Mouse (Mus musculus): Measurements from ENCODE around the gene Uhmk1. TPM values are rescaled to one million over a fixed set of nuclear protein-coding genes. Genes with fewer than 3 reads are reported as not detected.
A peak's percentile ranks its signal among the peaks of the same experiment; 100 is the strongest.

Uhmk1 gene
- polyA plus RNA-seq, 1 experiment from 2014 or later, result 13.8 TPM

DNA sequence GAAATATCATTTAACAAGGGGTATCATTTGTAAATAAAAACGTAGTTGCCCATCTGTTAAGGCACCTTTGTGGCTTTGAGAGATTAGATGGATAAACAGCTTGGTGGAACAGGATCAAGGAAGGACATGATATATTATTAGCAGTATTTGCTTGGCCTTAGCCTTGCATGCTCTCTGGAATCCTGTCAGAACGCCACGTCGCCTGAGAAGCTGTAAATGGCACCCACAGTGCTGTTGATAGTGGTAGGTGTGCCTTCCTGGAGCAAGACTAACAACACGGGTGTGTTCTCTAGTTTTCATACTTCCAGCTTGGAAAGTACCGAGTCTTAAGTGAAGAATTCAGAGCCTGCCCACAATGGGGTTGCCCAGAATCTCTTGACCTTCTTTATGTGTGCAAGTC is 39.3 kb downstream of the Uhmk1 start:
- H3K9ac ChIP-seq, result no peak overlapping the region
- no peak for ATAC-seq (ENCODE audit: insufficient number of reproducible peaks, low FRiP score)
- WGBS, result 35% methylated on average over 6 of the region's 6 CpGs
- no peaks in the 10 kb centered on the region for H3K9me3 ChIP-seq (replicated peaks)
- H3K4me3 ChIP-seq, result no peak overlapping the region
- H3K4me1 ChIP-seq (replicated peaks), result peaks cover 19% of the 10 kb centered on the region
- peak overlapping the region; percentile 31 for H3K4me2 ChIP-seq
- H3K27ac ChIP-seq (ENCODE audit: poor library complexity, severe bottlenecking), result peak overlapping the region; percentile 38; the same call in 1 of the 2 replicates
- H3K27me3 ChIP-seq (replicated peaks), result no peaks in the 10 kb centered on the region
- H3K36me3 ChIP-seq, result no peaks in the 10 kb centered on the region

DNA sequence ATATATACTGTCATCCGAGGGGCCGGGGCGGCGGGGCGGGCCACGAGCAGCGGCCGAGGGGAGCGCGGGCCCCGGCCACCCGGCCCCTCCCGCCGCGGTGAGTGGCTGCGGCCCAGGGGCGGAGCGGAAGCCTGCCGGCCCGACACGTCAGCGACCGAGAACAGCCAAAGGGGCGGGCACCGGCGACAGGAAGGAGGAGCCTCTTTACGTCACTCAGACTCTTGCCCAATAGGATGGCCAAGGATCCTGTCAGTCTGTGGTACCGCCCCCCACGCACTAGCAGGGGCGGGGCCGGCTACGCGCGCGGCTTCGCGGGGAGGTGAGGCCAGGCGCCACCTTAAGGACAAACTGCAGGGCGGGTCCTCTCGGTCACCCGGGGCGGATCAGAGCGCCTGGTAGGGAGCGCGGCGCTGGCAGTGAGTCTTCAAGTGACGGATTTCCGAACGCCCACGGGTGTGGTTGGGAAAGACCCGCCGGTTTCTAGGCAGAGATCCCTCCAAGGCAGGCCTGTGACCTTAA is 40.3 kb downstream of the Uhmk1 start, which contains the start of gene Uap1:
Gene Uap1 (minus strand): TSS at position 144 of the 519 bp plus-strand sequence.
- peaks cover 22% of the 10 kb centered on the region for H3K4me1 ChIP-seq (replicated peaks)
- peak within 1 kb of the TSS; percentile 92 for H3K9ac ChIP-seq
- peak; percentile 99 for ATAC-seq (ENCODE audit: insufficient number of reproducible peaks, low FRiP score)
- H3K36me3 ChIP-seq, result no peaks in the 10 kb centered on the region
- peak within 1 kb of the TSS; percentile 96 for H3K27ac ChIP-seq (ENCODE audit: poor library complexity, severe bottlenecking)
- H3K27me3 ChIP-seq (replicated peaks), result no peaks in the 10 kb centered on the region
- H3K9me3 ChIP-seq (replicated peaks), result no peaks in the 10 kb centered on the region
- H3K4me2 ChIP-seq, result peak within 1 kb of the TSS; percentile 83
- peak within 1 kb of the TSS; percentile 75 for H3K4me3 ChIP-seq
- 0% methylated on average over 52 of the region's 52 CpGs for WGBS

DNA sequence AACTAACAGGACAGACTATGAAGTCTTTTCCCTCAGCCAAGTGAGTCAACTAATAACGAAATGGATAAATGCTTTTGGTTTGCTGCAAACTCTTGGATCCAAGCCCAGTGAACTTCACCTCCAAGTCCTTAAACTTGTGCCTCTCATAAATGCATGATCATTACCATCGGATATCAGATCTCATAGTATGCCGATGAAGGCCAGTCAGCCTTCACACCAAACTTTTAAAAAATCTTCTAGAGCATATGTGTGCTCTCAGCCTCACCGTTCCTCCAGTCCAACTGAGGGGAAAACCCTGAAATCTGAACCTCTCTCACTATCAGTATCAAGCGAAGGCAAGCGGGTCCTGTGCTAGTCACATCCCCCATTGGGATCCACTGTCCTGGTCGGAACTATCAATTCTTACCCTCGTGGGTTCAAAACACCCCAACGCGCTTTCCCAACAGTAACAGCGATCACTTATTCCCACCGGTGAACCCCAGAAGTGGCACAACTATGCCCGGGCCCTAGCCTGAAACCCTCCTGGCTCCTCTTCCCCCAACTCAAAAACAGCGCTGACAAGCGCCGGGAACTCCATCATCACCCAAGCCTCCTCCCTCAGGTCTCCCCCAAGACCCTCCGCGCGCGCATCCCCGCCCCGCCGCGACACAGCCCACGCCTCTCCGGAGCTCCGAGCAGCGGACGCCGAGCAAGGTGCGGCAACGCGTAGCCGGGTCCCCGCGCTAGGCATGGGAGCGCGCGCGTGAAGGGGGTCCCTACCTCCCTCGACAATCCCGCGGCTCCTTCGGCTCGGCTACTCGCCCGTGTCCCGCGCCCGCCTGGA is 41.0 kb downstream of the Uhmk1 start:
- under 1% methylated on average over 50 of the region's 50 CpGs for WGBS
- peak; percentile 65; the same call in 1 of the 2 replicates for ATAC-seq (ENCODE audit: insufficient number of reproducible peaks, low FRiP score)
- peaks cover 27% of the 10 kb centered on the region for H3K4me1 ChIP-seq (replicated peaks)
- peak overlapping the region; percentile 92 for H3K9ac ChIP-seq
- H3K9me3 ChIP-seq (replicated peaks), result no peaks in the 10 kb centered on the region
- H3K4me3 ChIP-seq, result peak overlapping the region; percentile 75
- H3K36me3 ChIP-seq, result no peaks in the 10 kb centered on the region
- H3K27ac ChIP-seq (ENCODE audit: poor library complexity, severe bottlenecking), result peak overlapping the region; percentile 83
- H3K4me2 ChIP-seq, result peak overlapping the region; percentile 83
- H3K27me3 ChIP-seq (replicated peaks), result no peaks in the 10 kb centered on the region

DNA sequence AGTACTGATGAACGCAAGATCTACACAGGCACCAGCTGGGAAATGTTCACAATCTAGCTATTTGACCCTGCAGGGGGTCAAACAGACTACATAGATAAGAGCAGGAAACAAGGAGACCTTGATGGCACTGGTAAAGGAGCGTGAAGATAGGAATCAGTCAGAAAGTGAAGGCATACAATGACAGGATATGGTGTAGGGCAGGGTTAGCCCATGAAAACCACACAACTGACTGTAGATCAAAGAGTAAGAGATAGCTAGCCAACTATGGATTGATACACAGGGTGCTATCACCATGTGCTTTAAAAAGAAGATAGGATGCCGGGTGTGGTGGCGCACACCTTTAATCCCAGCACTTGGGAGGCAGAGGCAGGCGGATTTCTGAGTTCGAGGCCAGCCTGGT is 47.4 kb downstream of the Uhmk1 start:
- H3K4me2 ChIP-seq, result no peak overlapping the region

DNA sequence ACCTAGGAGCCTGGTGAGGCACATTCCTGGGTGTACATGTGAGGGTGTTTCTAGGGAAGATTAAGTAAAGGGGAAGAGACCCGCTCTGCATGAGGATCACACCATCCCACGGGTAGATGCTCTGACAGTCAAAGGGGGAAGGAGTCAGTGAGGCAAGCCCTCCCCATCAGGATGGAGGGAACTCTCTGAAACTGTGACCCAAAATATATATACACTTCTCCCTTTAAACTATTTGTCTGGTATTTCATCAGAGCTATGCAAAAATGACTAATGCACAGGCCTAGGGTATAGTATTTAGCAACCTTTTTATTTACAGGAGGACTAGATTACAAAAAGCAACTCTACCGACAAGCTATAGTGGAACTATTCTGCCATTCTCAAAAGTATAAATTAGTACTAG is 50.3 kb downstream of the Uhmk1 start:
- H3K9me3 ChIP-seq (replicated peaks), result no peaks in the 10 kb centered on the region
- H3K9ac ChIP-seq, result no peak overlapping the region
- H3K4me1 ChIP-seq (replicated peaks), result peaks cover 22% of the 10 kb centered on the region
- H3K36me3 ChIP-seq, result peaks cover 40% of the 10 kb centered on the region
- H3K4me2 ChIP-seq, result no peak overlapping the region
- no peaks in the 10 kb centered on the region for H3K27me3 ChIP-seq (replicated peaks)
- ATAC-seq (ENCODE audit: insufficient number of reproducible peaks, low FRiP score), result no peak
- H3K27ac ChIP-seq (ENCODE audit: poor library complexity, severe bottlenecking), result no peak overlapping the region
- H3K4me3 ChIP-seq, result no peak overlapping the region
- 86% methylated on average over 3 of the region's 3 CpGs for WGBS

More for the DNA sequence above, 47.4 kb downstream of the Uhmk1 start:
- ATAC-seq (ENCODE audit: insufficient number of reproducible peaks, low FRiP score), result no peak
- no peaks in the 10 kb centered on the region for H3K27me3 ChIP-seq (replicated peaks)
- H3K4me1 ChIP-seq (replicated peaks), result peaks cover 19% of the 10 kb centered on the region
- H3K36me3 ChIP-seq, result peaks cover 20% of the 10 kb centered on the region
- H3K27ac ChIP-seq (ENCODE audit: poor library complexity, severe bottlenecking), result no peak overlapping the region
- WGBS, result 83% methylated on average over 6 of the region's 6 CpGs
- H3K9ac ChIP-seq, result no peak overlapping the region
- no peak overlapping the region for H3K4me3 ChIP-seq
- no peaks in the 10 kb centered on the region for H3K9me3 ChIP-seq (replicated peaks)

DNA sequence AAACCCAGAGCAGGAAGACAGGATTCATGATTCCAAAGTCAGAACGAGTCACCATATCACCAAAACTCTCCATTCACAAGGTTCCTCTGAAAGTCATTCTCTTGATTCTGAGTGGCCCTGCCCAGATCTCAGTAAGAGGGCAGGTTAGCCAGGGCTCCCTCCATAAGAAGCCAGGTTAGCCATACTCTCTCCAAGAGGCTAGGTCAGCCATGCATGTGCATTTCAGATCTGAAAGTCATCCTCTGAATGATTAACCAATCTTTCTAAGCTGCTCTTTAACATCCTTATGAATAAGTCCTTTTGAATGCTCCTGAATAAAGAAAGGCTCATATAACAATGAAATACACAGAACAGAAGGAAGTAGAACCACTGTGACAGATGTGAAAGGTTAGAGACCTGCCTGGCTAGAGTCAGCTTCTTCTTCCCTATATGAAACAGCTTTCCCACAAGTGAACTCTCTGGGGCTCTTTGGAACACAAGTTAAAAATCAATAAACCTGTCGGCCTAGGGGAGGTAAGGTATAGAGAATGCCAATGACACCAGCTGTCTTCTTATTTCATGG is 51.1 kb downstream of the Uhmk1 start:
- H3K4me2 ChIP-seq, result no peak overlapping the region
- no peak for ATAC-seq (ENCODE audit: insufficient number of reproducible peaks, low FRiP score)
- WGBS, result 81% methylated on average over 2 of the region's 2 CpGs
- H3K27me3 ChIP-seq (replicated peaks), result no peaks in the 10 kb centered on the region
- H3K4me3 ChIP-seq, result no peak overlapping the region
- H3K4me1 ChIP-seq (replicated peaks), result peaks cover 16% of the 10 kb centered on the region
- no peak overlapping the region for H3K27ac ChIP-seq (ENCODE audit: poor library complexity, severe bottlenecking)
- H3K9ac ChIP-seq, result no peak overlapping the region
- no peaks in the 10 kb centered on the region for H3K9me3 ChIP-seq (replicated peaks)
- H3K36me3 ChIP-seq, result peaks cover 41% of the 10 kb centered on the region

DNA sequence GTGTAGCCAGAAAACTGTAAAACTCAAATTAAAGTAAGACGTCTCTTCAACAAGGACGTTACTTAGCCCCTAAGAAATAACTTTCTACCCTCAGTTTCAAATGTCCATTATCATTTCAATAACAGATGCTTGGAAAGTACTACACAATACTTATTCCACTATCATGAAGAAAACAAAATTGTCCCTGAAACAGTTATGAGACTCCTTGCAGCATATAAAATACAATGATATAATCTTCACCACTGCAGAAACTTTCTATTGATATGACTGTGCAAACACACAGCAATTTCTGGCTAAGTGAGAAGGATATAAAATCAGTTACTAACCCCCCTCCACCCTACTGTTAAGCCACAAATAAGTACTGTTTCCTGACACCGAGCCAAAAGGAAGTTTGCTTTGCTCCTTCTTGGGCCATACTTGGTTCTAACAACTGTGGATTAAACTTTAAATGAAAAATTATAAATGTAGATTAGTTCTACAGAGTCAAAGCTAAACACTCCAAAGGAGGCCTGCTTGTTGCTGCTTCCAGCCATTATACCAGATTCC is 51.7 kb downstream of the Uhmk1 start:
- peaks cover 11% of the 10 kb centered on the region for H3K4me1 ChIP-seq (replicated peaks)
- no peak overlapping the region for H3K9ac ChIP-seq
- H3K27ac ChIP-seq (ENCODE audit: poor library complexity, severe bottlenecking), result no peak overlapping the region
- H3K4me2 ChIP-seq, result no peak overlapping the region
- no peak overlapping the region for H3K4me3 ChIP-seq
- 77% methylated on average over 3 of the region's 3 CpGs for WGBS
- H3K27me3 ChIP-seq (replicated peaks), result no peaks in the 10 kb centered on the region
- H3K36me3 ChIP-seq, result peaks cover 41% of the 10 kb centered on the region
- no peaks in the 10 kb centered on the region for H3K9me3 ChIP-seq (replicated peaks)
- no peak for ATAC-seq (ENCODE audit: insufficient number of reproducible peaks, low FRiP score)

DNA sequence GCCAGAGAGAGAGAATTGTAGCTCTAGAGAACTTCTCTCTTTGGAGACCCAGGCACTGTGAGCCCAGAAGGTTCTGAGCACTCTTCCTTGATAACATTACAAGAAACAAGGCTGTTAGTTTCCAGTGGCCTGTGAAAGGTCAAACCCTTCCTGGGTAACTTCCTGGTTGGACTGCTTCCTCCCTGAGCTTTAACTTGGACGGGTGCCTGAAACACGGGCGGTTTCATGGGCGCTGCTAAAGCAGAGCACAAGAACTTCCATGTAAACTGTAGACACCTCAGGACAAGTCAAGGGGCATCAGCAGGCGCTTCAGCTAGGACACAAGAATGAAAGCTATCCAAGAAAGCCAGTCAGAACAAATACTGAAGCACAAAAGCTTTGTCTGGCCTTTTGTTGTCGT is 53.3 kb downstream of the Uhmk1 start:
- no peaks in the 10 kb centered on the region for H3K27me3 ChIP-seq (replicated peaks)
- peaks cover 51% of the 10 kb centered on the region for H3K36me3 ChIP-seq
- H3K9ac ChIP-seq, result no peak overlapping the region
- H3K27ac ChIP-seq (ENCODE audit: poor library complexity, severe bottlenecking), result peak overlapping the region; percentile 68
- no peaks in the 10 kb centered on the region for H3K9me3 ChIP-seq (replicated peaks)
- H3K4me2 ChIP-seq, result no peak overlapping the region
- no peak overlapping the region for H3K4me3 ChIP-seq
- WGBS, result 56% methylated on average over 6 of the region's 6 CpGs
- H3K4me1 ChIP-seq (replicated peaks), result peaks cover 7% of the 10 kb centered on the region; the same call in 1 of the 2 replicates
- ATAC-seq (ENCODE audit: insufficient number of reproducible peaks, low FRiP score), result no peak

DNA sequence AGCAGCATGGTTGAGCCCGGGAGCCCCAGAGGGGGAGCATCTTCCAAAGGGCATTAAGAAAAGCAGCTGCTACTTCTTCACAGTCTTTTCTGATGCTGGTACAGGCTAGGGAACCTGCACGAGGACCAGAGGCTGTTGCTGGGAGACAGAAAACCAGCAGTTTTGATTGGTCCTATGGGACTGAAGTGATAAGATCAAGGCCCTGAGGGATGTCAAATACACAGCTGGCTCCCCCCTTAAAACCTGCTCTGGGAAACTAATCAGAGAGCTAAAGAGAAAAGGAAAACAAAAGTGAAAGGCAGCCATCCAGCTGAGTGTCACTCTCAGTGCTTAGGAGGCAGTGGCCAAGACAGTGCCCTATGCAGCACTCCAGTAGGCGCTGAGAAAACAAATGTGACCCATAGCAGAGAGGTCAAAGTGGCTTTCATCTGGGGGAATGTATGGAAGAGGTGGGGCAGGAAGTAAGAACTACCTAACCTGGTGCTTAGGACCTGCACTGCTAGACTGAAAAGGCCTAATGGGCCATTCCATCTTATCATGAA is 54.7 kb downstream of the Uhmk1 start:
- H3K4me1 ChIP-seq (replicated peaks), result peaks cover 7% of the 10 kb centered on the region; the same call in 1 of the 2 replicates
- H3K27ac ChIP-seq (ENCODE audit: poor library complexity, severe bottlenecking), result no peak overlapping the region
- no peak overlapping the region for H3K4me3 ChIP-seq
- ATAC-seq (ENCODE audit: insufficient number of reproducible peaks, low FRiP score), result no peak
- H3K9me3 ChIP-seq (replicated peaks), result no peaks in the 10 kb centered on the region
- H3K4me2 ChIP-seq, result no peak overlapping the region
- H3K36me3 ChIP-seq, result peaks cover 51% of the 10 kb centered on the region
- H3K27me3 ChIP-seq (replicated peaks), result no peaks in the 10 kb centered on the region
- H3K9ac ChIP-seq, result no peak overlapping the region
- WGBS, result 81% methylated on average over 3 of the region's 3 CpGs

DNA sequence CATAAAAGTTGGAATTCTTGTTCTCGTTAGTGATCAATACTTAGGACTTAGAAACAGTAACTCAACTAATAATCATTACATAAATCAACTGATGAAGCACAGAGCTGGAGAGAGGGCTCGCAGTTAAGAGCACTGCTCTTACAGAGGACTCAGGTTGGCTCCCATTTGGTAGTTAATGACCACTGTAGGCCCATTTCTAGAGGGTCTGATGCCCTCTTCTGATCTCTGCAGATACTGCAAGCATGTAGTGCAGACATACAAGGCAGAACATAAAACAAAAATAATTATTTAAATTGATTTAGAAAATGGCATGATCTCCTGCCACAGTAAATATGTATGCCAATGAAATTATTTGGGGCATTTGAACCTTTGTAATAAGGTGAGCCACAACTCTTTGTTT is 55.5 kb downstream of the Uhmk1 start:
- H3K9me3 ChIP-seq (replicated peaks), result no peaks in the 10 kb centered on the region

DNA sequence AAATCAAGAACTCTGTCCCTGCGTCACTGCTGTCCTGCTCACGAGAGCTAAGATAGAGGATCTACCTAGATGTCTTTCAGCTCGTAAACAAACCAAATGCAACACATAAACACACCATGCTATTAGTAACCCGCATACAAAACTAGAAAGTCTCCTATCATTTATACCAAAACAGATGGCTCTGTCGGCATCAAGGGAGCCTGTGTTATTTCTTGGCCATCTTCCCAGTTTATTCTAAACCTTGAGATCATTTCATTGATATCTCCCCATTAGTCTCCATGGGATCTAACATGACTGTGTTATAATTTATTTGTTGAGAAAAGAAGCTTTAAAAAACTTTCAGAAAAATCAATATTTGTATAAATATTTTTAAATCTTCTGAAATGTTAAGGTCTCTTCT is 59.4 kb downstream of the Uhmk1 start:
- no peaks in the 10 kb centered on the region for H3K27me3 ChIP-seq (replicated peaks)
- H3K4me3 ChIP-seq, result no peak overlapping the region
- no peak overlapping the region for H3K9ac ChIP-seq
- 93% methylated on average over 5 of the region's 5 CpGs for WGBS
- no peak for ATAC-seq (ENCODE audit: insufficient number of reproducible peaks, low FRiP score)
- H3K9me3 ChIP-seq (replicated peaks), result no peaks in the 10 kb centered on the region
- no peaks in the 10 kb centered on the region for H3K4me1 ChIP-seq (replicated peaks)
- H3K4me2 ChIP-seq, result no peak overlapping the region
- H3K36me3 ChIP-seq, result peaks cover 37% of the 10 kb centered on the region
- H3K27ac ChIP-seq (ENCODE audit: poor library complexity, severe bottlenecking), result no peak overlapping the region

More for the DNA sequence above, 55.5 kb downstream of the Uhmk1 start:
- Histone ChIP-seq H3K27me3 (replicated peaks) (no peaks in the 10 kb centered on the region), H3K36me3 (peaks cover 49% of the 10 kb centered on the region), H3K27ac (ENCODE audit: poor library complexity, severe bottlenecking) (no peak overlapping the region), H3K4me2 (no peak overlapping the region), H3K4me3 (no peak overlapping the region), H3K9ac (no peak overlapping the region), H3K4me1 (replicated peaks) (peaks cover 7% of the 10 kb centered on the region; the same call in 1 of the 2 replicates)
- 92% methylated on average over 2 of the region's 2 CpGs for WGBS
- no peak for ATAC-seq (ENCODE audit: insufficient number of reproducible peaks, low FRiP score)
